Mouse (Mus musculus): ENCODE measurements around the gene Arhgdib.

- TF ChIP-seq POLR2A (IDR thresholded peaks at IDR 0.05; ENCODE audit: insufficient read length, low read depth) (no peak), SRF (IDR thresholded peaks at IDR 0.05; ENCODE audit: control insufficient read depth, insufficient read length, low read depth) (no peak), USF1 (IDR thresholded peaks at IDR 0.05; ENCODE audit: low read depth) (no peak), MYOD1 (IDR thresholded peaks at IDR 0.05; ENCODE audit: control insufficient read depth in 1 of 3, insufficient read length in 2 of 3, low read depth in 2 of 3) (no peak), MAX (IDR thresholded peaks at IDR 0.05; ENCODE audit: low read depth) (no peak), POLR2AphosphoS2 (IDR thresholded peaks at IDR 0.05; ENCODE audit: insufficient read length, low read depth) (no peak), REST (IDR thresholded peaks at IDR 0.05; ENCODE audit: insufficient read depth, insufficient read length) (no peak), TCF12 (IDR thresholded peaks at IDR 0.05; ENCODE audit: insufficient read depth, poor library complexity, severe bottlenecking) (no peak), E2F4 (IDR thresholded peaks at IDR 0.05; ENCODE audit: insufficient read depth) (no peak), CEBPB (IDR thresholded peaks at IDR 0.05; ENCODE audit: insufficient read depth, poor library complexity, severe bottlenecking) (no peak), TCF3 (IDR thresholded peaks at IDR 0.05; ENCODE audit: insufficient read length, low read depth) (no peak)
Observed at GRCm38 (mm10) chr6:136931246-136931645, 10.5 kb downstream of the Arhgdib start.
